Mouse (Mus musculus) bone marrow macrophage, adult 2 months (primary cell): ENCODE data around the gene Tesmin. TPM values are rescaled to one million over a fixed set of nuclear protein-coding genes. Genes with fewer than 3 reads are reported as not detected.

Source experiments
- H3K27ac ChIP-seq: 2 replicates; pipeline ENCODE4 v1.5.1; 2012; ENCODE audit warnings: low read depth, low read length; ENCODE audit not compliant: insufficient read depth
- H3K4me1 ChIP-seq: 2 replicates; pipeline ENCODE4 v1.6.1; 2012; ENCODE audit warnings: low read length; ENCODE audit not compliant: control insufficient read depth, insufficient read depth
- H3K4me3 ChIP-seq: 2 replicates; pipeline ENCODE4 v1.5.1; 2012; ENCODE audit warnings: mild to moderate bottlenecking, low read length, moderate library complexity; ENCODE audit not compliant: insufficient read depth
- CTCF ChIP-seq: IDR thresholded peaks from 2 replicates; pipeline ENCODE4 v1.5.1; 2012; ENCODE audit warnings: low read depth, mild to moderate bottlenecking, low read length, moderate library complexity
- POLR2A ChIP-seq: IDR thresholded peaks from 2 replicates; pipeline ENCODE4 v1.6.1; 2012; ENCODE audit warnings: mild to moderate bottlenecking, low read depth, low read length, borderline replicate concordance
- polyA plus RNA-seq: library from polyadenylated mRNA; stranded (reverse); fragments of >200 nt; gene quantifications from 2 replicates; pipeline ENCODE4 v1.2.4, GENCODE M21; 2012; ENCODE audit not compliant: missing spikeins, insufficient read depth, insufficient read length

The Tesmin gene
- polyA plus RNA-seq, 1 experiment, result 0.97 TPM

- peaks cover 12% of the 10 kb centered on the region for H3K4me1 ChIP-seq
- no peak for TF ChIP-seq POLR2A
- TF ChIP-seq CTCF, result peak; percentile 19; the same call in 1 of the 2 replicates
- H3K4me3 ChIP-seq, result peak overlapping the region; percentile 67
- peak overlapping the region; percentile 51 for H3K27ac ChIP-seq
Measured at GRCm38 (mm10) chr19:3389089-3389488, 432 bp downstream of the Tesmin start.

- Histone ChIP-seq H3K4me3 (no peak overlapping the region), H3K27ac (no peak overlapping the region), H3K4me1 (peaks cover 5% of the 10 kb centered on the region)
- TF ChIP-seq POLR2A (no peak), CTCF (no peak)
Measured at GRCm38 (mm10) chr19:3392384-3392783, 3.7 kb downstream of the Tesmin start.

- TF ChIP-seq POLR2A (no peak), CTCF (no peak)
- no peaks in the 10 kb centered on the region; the same call in 1 of the 2 replicates for H3K4me1 ChIP-seq
- H3K27ac ChIP-seq, result no peak overlapping the region
- no peak overlapping the region for H3K4me3 ChIP-seq
Measured at GRCm38 (mm10) chr19:3394216-3394615, 5.6 kb downstream of the Tesmin start.

GRCm38 (mm10) chr19:3400057-3400456, 11.4 kb downstream of the Tesmin start:
- no peak for TF ChIP-seq CTCF
- no peak for TF ChIP-seq POLR2A
- no peak overlapping the region for H3K4me3 ChIP-seq
- no peak overlapping the region for H3K27ac ChIP-seq
- H3K4me1 ChIP-seq, result peaks cover 3% of the 10 kb centered on the region; the same call in 1 of the 2 replicates

- H3K4me1 ChIP-seq, result peaks cover 3% of the 10 kb centered on the region; the same call in 1 of the 2 replicates
- TF ChIP-seq POLR2A (no peak), CTCF (no peak)
- H3K4me3 ChIP-seq, result no peak overlapping the region
- H3K27ac ChIP-seq, result no peak overlapping the region
Measured at GRCm38 (mm10) chr19:3401504-3401903, 12.8 kb downstream of the Tesmin start.

- Histone ChIP-seq H3K4me3 (no peak overlapping the region), H3K27ac (no peak overlapping the region), H3K4me1 (peaks cover 3% of the 10 kb centered on the region; the same call in 1 of the 2 replicates)
- TF ChIP-seq CTCF, result no peak
- no peak for TF ChIP-seq POLR2A
Measured at GRCm38 (mm10) chr19:3401943-3402342, 13.3 kb downstream of the Tesmin start.

GRCm38 (mm10) chr19:3402390-3402789, 13.7 kb downstream of the Tesmin start:
- Histone ChIP-seq H3K4me1 (peaks cover 3% of the 10 kb centered on the region; the same call in 1 of the 2 replicates), H3K27ac (no peak overlapping the region), H3K4me3 (no peak overlapping the region)
- TF ChIP-seq CTCF (no peak), POLR2A (no peak)

GRCm38 (mm10) chr19:3404030-3404429, 15.4 kb downstream of the Tesmin start:
- TF ChIP-seq POLR2A (no peak), CTCF (no peak)
- Histone ChIP-seq H3K4me3 (no peak overlapping the region), H3K4me1 (peaks cover 3% of the 10 kb centered on the region; the same call in 1 of the 2 replicates), H3K27ac (no peak overlapping the region)

- no peaks in the 10 kb centered on the region for H3K4me1 ChIP-seq
- H3K27ac ChIP-seq, result no peak overlapping the region
- TF ChIP-seq POLR2A, result no peak
- no peak for TF ChIP-seq CTCF
- no peak overlapping the region for H3K4me3 ChIP-seq
Measured at GRCm38 (mm10) chr19:3405531-3406281, 17.0 kb downstream of the Tesmin start.

- H3K4me1 ChIP-seq, result no peaks in the 10 kb centered on the region
- H3K27ac ChIP-seq, result no peak within 1 kb of the TSS
- TF ChIP-seq POLR2A, result no peak
- no peak for TF ChIP-seq CTCF
- peak within 1 kb of the TSS; percentile 10 for H3K4me3 ChIP-seq
Measured at GRCm38 (mm10) chr19:3414268-3414733, 25.6 kb downstream of the Tesmin start, which contains the start of gene Gal. Gene Gal (minus strand): TSS chr19:3414544.
